Mouse (Mus musculus) myocyte (in vitro differentiated cells): ENCODE measurements at regions not wholly inside any gene's neighbourhood (a gene's known extent, or its start where the extent isn't known, plus 50 kb on each side); places are given as distances from the start of the nearest gene placed in this dataset.

Source experiments
- H3K27me3 ChIP-seq: one replicate; pipeline ENCODE4 v1.6.1; 2011; ENCODE audit not compliant: control insufficient read depth, insufficient read depth, insufficient read length
- H3K36me3 ChIP-seq: one replicate; pipeline ENCODE4 v1.6.1; 2011; ENCODE audit not compliant: control insufficient read depth, insufficient read depth
- H3K4me2 ChIP-seq: one replicate; pipeline ENCODE4 v1.6.1; 2011; ENCODE audit warnings: low read depth, control low read depth
- H3K4me3 ChIP-seq: one replicate; pipeline ENCODE4 v1.5.1; 2011; ENCODE audit warnings: mild to moderate bottlenecking, control low read depth, moderate library complexity
- H3K79me2 ChIP-seq: one replicate; pipeline ENCODE4 v1.6.1; 2011; ENCODE audit not compliant: control insufficient read depth, insufficient read depth
- H3ac ChIP-seq: one replicate; pipeline ENCODE4 v1.6.1; 2011; ENCODE audit not compliant: control insufficient read depth, insufficient read length
- CEBPB ChIP-seq: IDR thresholded peaks from 2 replicates; pipeline ENCODE4 v1.6.1; 2011; ENCODE audit warnings: mild to moderate bottlenecking, moderate library complexity; ENCODE audit not compliant: poor library complexity, insufficient read depth, severe bottlenecking
- E2F4 ChIP-seq: IDR thresholded peaks from one replicate; pipeline ENCODE4 v1.6.1; 2011; ENCODE audit warnings: mild to moderate bottlenecking, control low read depth, moderate library complexity; ENCODE audit not compliant: insufficient read depth
- MAX ChIP-seq: IDR thresholded peaks from one replicate; pipeline ENCODE4 v1.6.1; 2011; ENCODE audit warnings: low read depth, mild to moderate bottlenecking, control low read depth
- MYOD1 ChIP-seq, 3 experiments: IDR thresholded peaks; one replicate each; pipeline ENCODE4 v1.6.1; 2011; ENCODE audit warnings: control low read depth in 2 of 3, low read depth in 2 of 3, mild to moderate bottlenecking in 2 of 3, moderate library complexity in 1 of 3; ENCODE audit not compliant: insufficient read length in 2 of 3, control insufficient read depth in 1 of 3
- MYOG ChIP-seq, 3 experiments: IDR thresholded peaks; one replicate each; pipeline ENCODE4 v1.6.1; 2011; ENCODE audit warnings: control low read depth in 2 of 3, low read depth in 2 of 3, mild to moderate bottlenecking in 2 of 3; ENCODE audit not compliant: insufficient read length in 2 of 3, control insufficient read depth in 1 of 3, insufficient read depth in 1 of 3
- POLR2A ChIP-seq: IDR thresholded peaks from one replicate; pipeline ENCODE4 v1.6.1; 2011; ENCODE audit warnings: low read depth, mild to moderate bottlenecking, control low read depth, moderate library complexity; ENCODE audit not compliant: insufficient read length
- POLR2AphosphoS2 ChIP-seq: IDR thresholded peaks from one replicate; pipeline ENCODE4 v1.6.1; 2011; ENCODE audit warnings: low read depth, control low read depth; ENCODE audit not compliant: insufficient read length
- REST ChIP-seq: IDR thresholded peaks from one replicate; pipeline ENCODE4 v1.6.1; 2011; ENCODE audit warnings: mild to moderate bottlenecking, control low read depth, moderate library complexity; ENCODE audit not compliant: insufficient read depth, insufficient read length
- SRF ChIP-seq: IDR thresholded peaks from one replicate; pipeline ENCODE4 v1.6.1; 2011; ENCODE audit warnings: low read depth; ENCODE audit not compliant: control insufficient read depth, insufficient read length
- TCF12 ChIP-seq: IDR thresholded peaks from one replicate; pipeline ENCODE4 v1.6.1; 2011; ENCODE audit warnings: mild to moderate bottlenecking, control low read depth; ENCODE audit not compliant: poor library complexity, insufficient read depth, severe bottlenecking
- TCF3 ChIP-seq: IDR thresholded peaks from one replicate; pipeline ENCODE4 v1.6.1; 2011; ENCODE audit warnings: low read depth, control low read depth; ENCODE audit not compliant: insufficient read length
- USF1 ChIP-seq: IDR thresholded peaks from one replicate; pipeline ENCODE4 v1.6.1; 2011; ENCODE audit warnings: low read depth, mild to moderate bottlenecking, control low read depth, moderate library complexity

- H3ac ChIP-seq = no peak overlapping the region
- H3K79me2 ChIP-seq = no peaks in the 10 kb centered on the region
- no peak overlapping the region for H3K4me2 ChIP-seq
- no peaks in the 10 kb centered on the region for H3K36me3 ChIP-seq
- H3K4me3 ChIP-seq = no peak overlapping the region
- no peak for TF ChIP-seq USF1
- no peak for TF ChIP-seq MYOD1 (IDR thresholded peaks at IDR 0.05; ENCODE audit: control insufficient read depth in 1 of 3, insufficient read length in 2 of 3, low read depth in 2 of 3)
- TF ChIP-seq MAX = no peak
- no peak for TF ChIP-seq POLR2AphosphoS2
- TF ChIP-seq MYOG (IDR thresholded peaks at IDR 0.05; ENCODE audit: control insufficient read depth in 1 of 3, insufficient read depth in 1 of 3, insufficient read length in 2 of 3, low read depth in 2 of 3) = no peak
- no peak for TF ChIP-seq POLR2A
- TF ChIP-seq TCF12 = no peak
- no peak for TF ChIP-seq SRF
- no peaks in the 10 kb centered on the region for H3K27me3 ChIP-seq
Observed at GRCm38 (mm10) chr10:25677889-25678288, 141.8 kb upstream of the Smlr1 start.

- H3K4me2 ChIP-seq = no peak overlapping the region
- TF ChIP-seq MYOD1 (IDR thresholded peaks at IDR 0.05; ENCODE audit: control insufficient read depth in 1 of 3, insufficient read length in 2 of 3, low read depth in 2 of 3) = no peak
- no peak overlapping the region for H3K4me3 ChIP-seq
- no peaks in the 10 kb centered on the region for H3K27me3 ChIP-seq
- no peaks in the 10 kb centered on the region for H3K79me2 ChIP-seq
- no peak overlapping the region for H3ac ChIP-seq
- no peaks in the 10 kb centered on the region for H3K36me3 ChIP-seq
Observed at GRCm38 (mm10) chr10:25675368-25675767, 139.3 kb upstream of the Smlr1 start.

GRCm38 (mm10) chr10:25670061-25670460, 134.0 kb upstream of the Smlr1 start:
- Histone ChIP-seq H3K36me3 (no peaks in the 10 kb centered on the region), H3K27me3 (no peaks in the 10 kb centered on the region), H3ac (no peak overlapping the region), H3K4me3 (no peak overlapping the region), H3K4me2 (no peak overlapping the region), H3K79me2 (no peaks in the 10 kb centered on the region)
- TF ChIP-seq CEBPB (no peak), REST (no peak), TCF12 (no peak), MAX (no peak), USF1 (no peak), TCF3 (no peak), SRF (no peak), MYOD1 (IDR thresholded peaks at IDR 0.05; ENCODE audit: control insufficient read depth in 1 of 3, insufficient read length in 2 of 3, low read depth in 2 of 3) (no peak), POLR2AphosphoS2 (no peak), E2F4 (no peak), MYOG (IDR thresholded peaks at IDR 0.05; ENCODE audit: control insufficient read depth in 1 of 3, insufficient read depth in 1 of 3, insufficient read length in 2 of 3, low read depth in 2 of 3) (no peak), POLR2A (no peak)

- Histone ChIP-seq H3K36me3 (no peaks in the 10 kb centered on the region), H3K4me3 (no peak overlapping the region), H3K27me3 (no peaks in the 10 kb centered on the region), H3ac (no peak overlapping the region), H3K4me2 (no peak overlapping the region), H3K79me2 (no peaks in the 10 kb centered on the region)
- TF ChIP-seq POLR2A (no peak), TCF3 (no peak), MYOD1 (IDR thresholded peaks at IDR 0.05; ENCODE audit: control insufficient read depth in 1 of 3, insufficient read length in 2 of 3, low read depth in 2 of 3) (peak in 1 of 3 experiments; percentile 24), SRF (no peak)
Observed at GRCm38 (mm10) chr10:25652742-25653563, 116.9 kb upstream of the Smlr1 start.

DNA sequence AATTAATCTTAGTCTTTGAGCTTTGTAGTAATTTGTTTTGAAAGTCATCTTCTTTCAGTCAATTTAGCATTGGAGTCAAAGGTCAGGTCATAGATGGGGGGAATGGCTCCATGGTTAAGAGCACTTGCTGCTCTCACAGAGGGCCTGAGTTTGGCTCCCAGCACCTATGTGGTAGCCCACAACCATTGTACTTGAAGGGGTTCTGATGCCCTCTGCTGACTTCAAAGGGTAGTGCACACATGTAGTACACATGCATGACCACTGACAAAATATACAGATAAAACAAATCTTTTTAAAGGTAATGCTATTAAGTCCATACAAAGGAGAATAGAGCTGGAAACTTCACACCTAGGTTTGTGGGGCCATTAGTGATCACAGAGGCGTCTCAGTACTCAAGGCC, 111.7 kb upstream of the Smlr1 start:
- TF ChIP-seq SRF (no peak), CEBPB (no peak), TCF3 (no peak), MYOD1 (IDR thresholded peaks at IDR 0.05; ENCODE audit: control insufficient read depth in 1 of 3, insufficient read length in 2 of 3, low read depth in 2 of 3) (no peak), E2F4 (no peak), REST (no peak), MYOG (IDR thresholded peaks at IDR 0.05; ENCODE audit: control insufficient read depth in 1 of 3, insufficient read depth in 1 of 3, insufficient read length in 2 of 3, low read depth in 2 of 3) (no peak), POLR2AphosphoS2 (no peak), TCF12 (no peak), USF1 (no peak), MAX (no peak), POLR2A (no peak)
- Histone ChIP-seq H3K4me2 (no peak overlapping the region), H3K4me3 (no peak overlapping the region)

More for the DNA sequence above, 111.7 kb upstream of the Smlr1 start:
- H3K27me3 ChIP-seq = no peaks in the 10 kb centered on the region
- H3K36me3 ChIP-seq = no peaks in the 10 kb centered on the region
- no peak overlapping the region for H3ac ChIP-seq
- no peaks in the 10 kb centered on the region for H3K79me2 ChIP-seq
